Mouse (Mus musculus) bone marrow, adult 2 months (tissue): ENCODE results near the gene Ccdc28a.

Experiments
- CTCF ChIP-seq: fragments of 200-500 bp; IDR thresholded peaks from 2 replicates; pipeline ENCODE4 v1.5.1; 2011; ENCODE audit warnings: low read length, control low read depth; ENCODE audit not compliant: control insufficient read depth, insufficient read depth
- POLR2A ChIP-seq: fragments of 200-500 bp; IDR thresholded peaks from 2 replicates; pipeline ENCODE4 v1.6.1; 2011; ENCODE audit warnings: low read depth, mild to moderate bottlenecking, control low read depth, low read length, borderline replicate concordance; ENCODE audit not compliant: control insufficient read depth

- TF ChIP-seq POLR2A (no peak), CTCF (no peak)
Observed at GRCm38 (mm10) chr10:18194737-18195141, 40.1 kb downstream of the Ccdc28a start.
